Mouse (Mus musculus): ENCODE measurements around the gene Slc26a9.

DNA sequence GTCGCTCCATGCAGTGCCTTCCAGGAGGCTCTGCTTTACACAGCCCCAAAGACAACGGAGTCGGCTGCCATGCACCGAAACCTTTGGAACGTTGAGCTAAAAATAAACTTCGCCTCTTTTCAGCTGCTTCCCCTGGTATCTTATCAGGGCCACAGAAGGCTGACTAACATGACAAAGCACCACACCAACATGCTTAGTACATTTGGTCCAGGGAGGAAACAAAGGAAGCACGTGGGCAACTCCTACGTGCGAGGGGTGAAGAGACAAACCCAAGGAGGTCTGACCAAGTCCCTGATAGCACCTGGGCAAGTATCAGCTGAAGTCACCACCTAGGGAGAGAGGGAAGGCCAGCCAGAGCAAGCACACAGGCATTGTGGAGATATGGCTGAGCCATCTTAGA lies 7.3 kb upstream of the Slc26a9 start:
- TF ChIP-seq CTCF (IDR thresholded peaks at IDR 0.05) (no peak), EP300 (IDR thresholded peaks at IDR 0.05) (no peak)

All from lung, postnatal 0 days (tissue).